Mouse (Mus musculus) kidney, postnatal 36 days (tissue): ENCODE results near the gene Prss23.

Experiments
- DNase-seq, 2 experiments: peaks; one replicate each; pipeline ENCODE4 v3.0.0; 2021 to 2022; ENCODE audit warnings: mixed read lengths in 2 of 2

Prss23 gene

GRCm38 (mm10) chr7:89526731-89527429, at the start of gene Prss23:
Gene Prss23 (minus strand): TSS chr7:89527187.
- no peak for DNase-seq

GRCm38 (mm10) chr7:89576127-89576526, 49.1 kb upstream of the Prss23 start:
- no peak for DNase-seq

GRCm38 (mm10) chr7:89564569-89564968, 37.6 kb upstream of the Prss23 start:
- DNase-seq = no peak

- DNase-seq = peak in 1 of 2 experiments; percentile 7
These were observed 36.5 kb upstream of the Prss23 start for GRCm38 (mm10) chr7:89563501-89563900.

- no peak for DNase-seq
These were observed 35.2 kb upstream of the Prss23 start for GRCm38 (mm10) chr7:89562140-89562539.

- no peak for DNase-seq
These were observed 34.0 kb upstream of the Prss23 start for GRCm38 (mm10) chr7:89560939-89561338.

- peak in 1 of 2 experiments; percentile 13 for DNase-seq
These were observed 32.6 kb upstream of the Prss23 start for GRCm38 (mm10) chr7:89559633-89560032.

- no peak for DNase-seq
These were observed 32.1 kb upstream of the Prss23 start for GRCm38 (mm10) chr7:89559105-89559504.

GRCm38 (mm10) chr7:89558446-89559039, 31.6 kb upstream of the Prss23 start:
- peak; percentile 12 to 19 for DNase-seq

GRCm38 (mm10) chr7:89557056-89557455, 30.1 kb upstream of the Prss23 start:
- no peak for DNase-seq

GRCm38 (mm10) chr7:89556652-89557051, 29.7 kb upstream of the Prss23 start:
- DNase-seq = no peak

- DNase-seq = no peak
These were observed 28.2 kb upstream of the Prss23 start for GRCm38 (mm10) chr7:89555170-89555569.

- peak; percentile 25 to 42 for DNase-seq
These were observed 27.1 kb upstream of the Prss23 start for GRCm38 (mm10) chr7:89554068-89554467.

GRCm38 (mm10) chr7:89540976-89541375, 14.0 kb upstream of the Prss23 start:
- DNase-seq = no peak

- no peak for DNase-seq
These were observed 12.4 kb upstream of the Prss23 start for GRCm38 (mm10) chr7:89539391-89539790.

GRCm38 (mm10) chr7:89527430-89527856, 456 bp upstream of the Prss23 start:
- no peak for DNase-seq

- DNase-seq = no peak
These were observed 3.2 kb downstream of the Prss23 start for GRCm38 (mm10) chr7:89523816-89524215.

GRCm38 (mm10) chr7:89522170-89522569, 4.8 kb downstream of the Prss23 start:
- DNase-seq = no peak

GRCm38 (mm10) chr7:89517460-89518390, 9.3 kb downstream of the Prss23 start:
- DNase-seq = peak; percentile 77 to 87

GRCm38 (mm10) chr7:89516551-89517459, 10.2 kb downstream of the Prss23 start:
- DNase-seq = peak; percentile 47 to 53

- no peak for DNase-seq
These were observed 15.0 kb downstream of the Prss23 start for GRCm38 (mm10) chr7:89511921-89512514.

- no peak for DNase-seq
These were observed 18.3 kb downstream of the Prss23 start for GRCm38 (mm10) chr7:89508672-89509071.
